Mouse (Mus musculus) forebrain, embryonic 11.5 days (tissue): ENCODE data around the gene Tcf23. TPM values are rescaled to one million over a fixed set of nuclear protein-coding genes. Genes with fewer than 3 reads are reported as not detected.

ENCODE experiments used
- ATAC-seq: fragments of 200-750 bp; cut with Nextera tagmentation; replicated peaks from 2 replicates; pipeline ENCODE4 v1.8.0; 2017; ENCODE audit warnings: moderate TSS enrichment; ENCODE audit not compliant: low FRiP score
- DNase-seq: peaks from one replicate; pipeline ENCODE4 v3.0.0-alpha.2; 2017; ENCODE audit warnings: low spot score
- H3K27ac ChIP-seq: fragments of 300-500 bp; sonication (generic); 2 replicates; pipeline ENCODE4 v1.5.1; 2014; ENCODE audit warnings: low read depth, low read length
- H3K27me3 ChIP-seq: fragments of 300-500 bp; sonication (generic); 2 replicates; pipeline ENCODE4 v1.6.1; 2014; ENCODE audit warnings: mild to moderate bottlenecking, low read length, mixed read lengths; ENCODE audit not compliant: control insufficient read depth, insufficient read depth
- H3K36me3 ChIP-seq: fragments of 300-500 bp; sonication (generic); 2 replicates; pipeline ENCODE4 v1.6.1; 2014; ENCODE audit warnings: mild to moderate bottlenecking, low read length, moderate library complexity, mixed read lengths; ENCODE audit not compliant: control insufficient read depth, insufficient read depth
- H3K4me1 ChIP-seq: fragments of 300-500 bp; sonication (generic); replicated peaks from 2 replicates; pipeline ENCODE4 v1.6.1; 2014; ENCODE audit warnings: low read length, mixed read lengths; ENCODE audit not compliant: control insufficient read depth, insufficient read depth
- H3K4me2 ChIP-seq: fragments of 300-500 bp; sonication (generic); 2 replicates; pipeline ENCODE4 v1.6.1; 2014; ENCODE audit warnings: low read depth, mild to moderate bottlenecking, low read length, moderate library complexity, mixed read lengths; ENCODE audit not compliant: severe bottlenecking
- H3K4me3 ChIP-seq: fragments of 300-500 bp; sonication (generic); 2 replicates; pipeline ENCODE4 v1.5.1; 2014; ENCODE audit warnings: low read depth, low read length
- H3K9ac ChIP-seq: fragments of 300-500 bp; sonication (generic); 2 replicates; pipeline ENCODE4 v1.6.1; 2014; ENCODE audit warnings: low read length
- H3K9me3 ChIP-seq: fragments of 300-500 bp; sonication (generic); 2 replicates; pipeline ENCODE4 v1.6.1; 2016; ENCODE audit warnings: low read length, mixed read lengths; ENCODE audit not compliant: control insufficient read depth
- WGBS: fragments of 180-500 bp; shearing (Covaris S2); extraction: QIAGEN DNeasy Blood & Tissue Kit; methylation state at CpG from one replicate; pipeline ENCODE4 v1.1.7; 2014; 5-methylcytosine and 5-hydroxymethylcytosine counted together
- polyA plus RNA-seq: library from polyadenylated mRNA; unstranded; fragments of >200 nt; fragmentation: Nextera tagmentation; extraction: Ambion mirVana; gene quantifications from 2 replicates; pipeline ENCODE4 v1.2.1, GENCODE M21; 2014

Gene Tcf23
- polyA plus RNA-seq, 1 experiment from 2014 or later = not detected

GRCm38 (mm10) chr5:30954065-30954464 lies 14.4 kb upstream of the Tcf23 start:
- Histone ChIP-seq H3K36me3 (peaks cover 19% of the 10 kb centered on the region), H3K4me1 (peaks cover 8% of the 10 kb centered on the region; the same call in 1 of the 2 replicates), H3K4me2 (no peak overlapping the region), H3K9ac (no peak overlapping the region), H3K27me3 (no peaks in the 10 kb centered on the region), H3K4me3 (no peak overlapping the region), H3K27ac (no peak overlapping the region), H3K9me3 (no peaks in the 10 kb centered on the region)
- no peak for ATAC-seq
- WGBS = 93% methylated on average over 6 of the region's 6 CpGs
- no peak for DNase-seq

GRCm38 (mm10) chr5:30954556-30954955 lies 13.9 kb upstream of the Tcf23 start:
- H3K4me1 ChIP-seq = peaks cover 10% of the 10 kb centered on the region; the same call in 1 of the 2 replicates
- no peak overlapping the region for H3K9ac ChIP-seq
- no peak overlapping the region for H3K4me3 ChIP-seq
- peaks cover 19% of the 10 kb centered on the region for H3K36me3 ChIP-seq
- 93% methylated on average over 9 of the region's 9 CpGs for WGBS
- no peaks in the 10 kb centered on the region for H3K9me3 ChIP-seq
- no peaks in the 10 kb centered on the region for H3K27me3 ChIP-seq
- H3K27ac ChIP-seq = no peak overlapping the region
- no peak for DNase-seq
- no peak overlapping the region for H3K4me2 ChIP-seq
- no peak for ATAC-seq

GRCm38 (mm10) chr5:30955751-30956150 lies 12.7 kb upstream of the Tcf23 start:
- H3K27me3 ChIP-seq = no peaks in the 10 kb centered on the region
- H3K4me2 ChIP-seq = no peak overlapping the region
- 91% methylated on average over 6 of the region's 6 CpGs for WGBS
- H3K27ac ChIP-seq = no peak overlapping the region
- peaks cover 4% of the 10 kb centered on the region; the same call in 1 of the 2 replicates for H3K4me1 ChIP-seq
- ATAC-seq = no peak
- H3K4me3 ChIP-seq = no peak overlapping the region
- no peak overlapping the region for H3K9ac ChIP-seq
- H3K36me3 ChIP-seq = peaks cover 19% of the 10 kb centered on the region
- DNase-seq = no peak
- H3K9me3 ChIP-seq = no peaks in the 10 kb centered on the region

GRCm38 (mm10) chr5:30957891-30958290 lies 10.6 kb upstream of the Tcf23 start:
- Histone ChIP-seq H3K27ac (no peak overlapping the region), H3K4me1 (peaks cover 4% of the 10 kb centered on the region; the same call in 1 of the 2 replicates), H3K36me3 (peaks cover 19% of the 10 kb centered on the region), H3K4me2 (no peak overlapping the region), H3K27me3 (no peaks in the 10 kb centered on the region), H3K9ac (no peak overlapping the region), H3K9me3 (no peaks in the 10 kb centered on the region), H3K4me3 (no peak overlapping the region)
- no peak for ATAC-seq
- DNase-seq = no peak
- 90% methylated on average over 6 of the region's 6 CpGs for WGBS

GRCm38 (mm10) chr5:30959198-30959854 lies 9.1 kb upstream of the Tcf23 start:
- peak overlapping the region; percentile 85 for H3K9ac ChIP-seq
- no peaks in the 10 kb centered on the region for H3K27me3 ChIP-seq
- peak overlapping the region; percentile 91 for H3K4me2 ChIP-seq
- H3K36me3 ChIP-seq = peaks cover 13% of the 10 kb centered on the region; the same call in 1 of the 2 replicates
- H3K4me1 ChIP-seq = peaks cover 4% of the 10 kb centered on the region; the same call in 1 of the 2 replicates
- 42% methylated on average over 19 of the region's 19 CpGs for WGBS
- ATAC-seq (no peak; the same call in 1 of the 2 replicates), DNase-seq (no peak)
- peak overlapping the region; percentile 68 for H3K4me3 ChIP-seq
- H3K27ac ChIP-seq = no peak overlapping the region; the same call in 1 of the 2 replicates
- no peaks in the 10 kb centered on the region for H3K9me3 ChIP-seq

- peaks cover 4% of the 10 kb centered on the region; the same call in 1 of the 2 replicates for H3K4me1 ChIP-seq
- no peaks in the 10 kb centered on the region for H3K9me3 ChIP-seq
- peaks cover 7% of the 10 kb centered on the region; the same call in 1 of the 2 replicates for H3K36me3 ChIP-seq
- WGBS = under 1% methylated on average over 56 of the region's 56 CpGs
- DNase-seq = peak; percentile 100
- H3K4me3 ChIP-seq = peak within 1 kb of the TSS; percentile 68
- peak within 1 kb of the TSS; percentile 85 for H3K9ac ChIP-seq
- H3K27ac ChIP-seq = peak within 1 kb of the TSS; percentile 66
- no peaks in the 10 kb centered on the region for H3K27me3 ChIP-seq
- peak within 1 kb of the TSS; percentile 91 for H3K4me2 ChIP-seq
- peak; percentile 95 for ATAC-seq
Measured at GRCm38 (mm10) chr5:30959966-30960501, 8.4 kb upstream of the Tcf23 start, which contains the start of gene Preb. Gene Preb (minus strand): TSS chr5:30960361.

GRCm38 (mm10) chr5:30960814-30961213 lies 7.6 kb upstream of the Tcf23 start:
- Histone ChIP-seq H3K36me3 (peaks cover 3% of the 10 kb centered on the region; the same call in 1 of the 2 replicates), H3K4me2 (peak overlapping the region; percentile 91; the same call in 1 of the 2 replicates), H3K4me1 (peaks cover 4% of the 10 kb centered on the region; the same call in 1 of the 2 replicates), H3K4me3 (peak overlapping the region; percentile 68), H3K27ac (no peak overlapping the region), H3K27me3 (no peaks in the 10 kb centered on the region), H3K9ac (peak overlapping the region; percentile 61), H3K9me3 (no peaks in the 10 kb centered on the region)
- ATAC-seq (no peak), DNase-seq (no peak)
- 90% methylated on average over 2 of the region's 2 CpGs for WGBS

- no peaks in the 10 kb centered on the region for H3K27me3 ChIP-seq
- H3K9me3 ChIP-seq = no peaks in the 10 kb centered on the region
- DNase-seq = no peak
- H3K4me1 ChIP-seq = peaks cover 4% of the 10 kb centered on the region; the same call in 1 of the 2 replicates
- H3K27ac ChIP-seq = no peak overlapping the region
- H3K36me3 ChIP-seq = no peaks in the 10 kb centered on the region; the same call in 1 of the 2 replicates
- H3K4me3 ChIP-seq = no peak overlapping the region
- H3K4me2 ChIP-seq = no peak overlapping the region
- 86% methylated on average over 10 of the region's 10 CpGs for WGBS
- H3K9ac ChIP-seq = no peak overlapping the region
- ATAC-seq = no peak
Measured at GRCm38 (mm10) chr5:30961545-30962505, 6.6 kb upstream of the Tcf23 start.
